Mouse (Mus musculus): ENCODE measurements around the gene 4930556J24Rik. TPM values are rescaled to one million over a fixed set of nuclear protein-coding genes. Genes with fewer than 3 reads are reported as not detected.
"Not testable (repeated sequence)": the region's sequence is repeated elsewhere in the genome, so short reads cannot be mapped to it uniquely, and the experiment has no call there.

The 4930556J24Rik gene
- 0.17 TPM in 1 of 2 replicates, not detected in the other for polyA plus RNA-seq (2015; fragmentation: Nextera tagmentation; extraction: Ambion mirVana)

DNA sequence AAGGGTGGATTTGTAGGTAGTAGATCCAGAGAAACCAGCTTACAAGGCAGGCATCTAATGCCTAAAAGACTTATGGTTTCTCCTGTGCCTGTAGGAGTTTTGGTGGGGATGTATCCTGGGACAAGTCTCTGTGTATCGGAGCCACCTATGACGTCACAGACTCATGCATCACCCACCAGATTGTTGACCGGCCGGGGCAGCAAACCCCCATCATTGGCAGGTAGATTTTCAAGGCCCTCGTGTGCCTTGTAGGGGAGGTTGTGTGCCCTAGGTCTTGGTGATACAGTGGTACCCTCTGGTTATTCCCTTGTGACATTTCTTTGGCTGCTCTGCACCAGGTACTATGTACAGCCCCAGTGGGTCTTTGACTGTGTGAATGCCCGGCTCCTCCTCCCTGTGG, at the start of gene 4930556J24Rik:
Gene 4930556J24Rik, minus strand, starts transcription at position 101 of the 400 bp plus-strand sequence.
- H3K4me2 ChIP-seq: no peak within 1 kb of the TSS
- no peak within 1 kb of the TSS for H3K4me3 ChIP-seq
- H3K9me3 ChIP-seq: no peaks in the 10 kb centered on the region
- ATAC-seq (ENCODE audit: insufficient number of reproducible peaks, insufficient read depth, low FRiP score, low TSS enrichment, low read depth): no peak
- no peaks in the 10 kb centered on the region for H3K27me3 ChIP-seq
- no peaks in the 10 kb centered on the region for H3K4me1 ChIP-seq
- H3K27ac ChIP-seq: no peak within 1 kb of the TSS
- 93% methylated on average over 6 of the region's 6 CpGs for WGBS
- H3K9ac ChIP-seq: no peak within 1 kb of the TSS
- H3K36me3 ChIP-seq: peaks cover 96% of the 10 kb centered on the region

GRCm38 (mm10) chr11:4023321-4023720, 46.7 kb upstream of the 4930556J24Rik start:
- Histone ChIP-seq H3K27me3 (no peaks in the 10 kb centered on the region), H3K4me2 (no peak overlapping the region), H3K27ac (no peak overlapping the region), H3K36me3 (no peaks in the 10 kb centered on the region), H3K4me1 (no peaks in the 10 kb centered on the region), H3K9ac (no peak overlapping the region), H3K9me3 (no peaks in the 10 kb centered on the region), H3K4me3 (no peak overlapping the region)
- ATAC-seq (ENCODE audit: insufficient number of reproducible peaks, insufficient read depth, low FRiP score, low TSS enrichment, low read depth): no peak
- 78% methylated on average over 2 of the region's 2 CpGs for WGBS

- ATAC-seq (ENCODE audit: insufficient number of reproducible peaks, insufficient read depth, low FRiP score, low TSS enrichment, low read depth); H3K9ac ChIP-seq; H3K4me1 ChIP-seq; H3K27me3 ChIP-seq; H3K9me3 ChIP-seq; H3K36me3 ChIP-seq; H3K27ac ChIP-seq; H3K4me2 ChIP-seq; H3K4me3 ChIP-seq: not testable (repeated sequence)
- WGBS: 90% methylated on average over 13 of the region's 13 CpGs
Observed at GRCm38 (mm10) chr11:4022111-4022510, 45.5 kb upstream of the 4930556J24Rik start.

- ATAC-seq (ENCODE audit: insufficient number of reproducible peaks, insufficient read depth, low FRiP score, low TSS enrichment, low read depth); H3K4me2 ChIP-seq; H3K4me1 ChIP-seq; H3K9ac ChIP-seq; H3K9me3 ChIP-seq; H3K27ac ChIP-seq; H3K36me3 ChIP-seq; H3K4me3 ChIP-seq; H3K27me3 ChIP-seq: not testable (repeated sequence)
- 86% methylated on average over 14 of the region's 14 CpGs for WGBS
Observed at GRCm38 (mm10) chr11:4015796-4016195, 39.2 kb upstream of the 4930556J24Rik start.

GRCm38 (mm10) chr11:4012616-4013015, 36.0 kb upstream of the 4930556J24Rik start:
- no peak for ATAC-seq (ENCODE audit: insufficient number of reproducible peaks, insufficient read depth, low FRiP score, low TSS enrichment, low read depth)
- peaks cover 5% of the 10 kb centered on the region; the same call in 1 of the 2 replicates for H3K9me3 ChIP-seq
- no peak overlapping the region for H3K9ac ChIP-seq
- H3K4me1 ChIP-seq: no peaks in the 10 kb centered on the region
- no peaks in the 10 kb centered on the region for H3K27me3 ChIP-seq
- 77% methylated on average over 1 of the region's 1 CpGs for WGBS
- no peaks in the 10 kb centered on the region for H3K36me3 ChIP-seq
- H3K4me2 ChIP-seq: no peak overlapping the region
- no peak overlapping the region for H3K27ac ChIP-seq
- H3K4me3 ChIP-seq: no peak overlapping the region

DNA sequence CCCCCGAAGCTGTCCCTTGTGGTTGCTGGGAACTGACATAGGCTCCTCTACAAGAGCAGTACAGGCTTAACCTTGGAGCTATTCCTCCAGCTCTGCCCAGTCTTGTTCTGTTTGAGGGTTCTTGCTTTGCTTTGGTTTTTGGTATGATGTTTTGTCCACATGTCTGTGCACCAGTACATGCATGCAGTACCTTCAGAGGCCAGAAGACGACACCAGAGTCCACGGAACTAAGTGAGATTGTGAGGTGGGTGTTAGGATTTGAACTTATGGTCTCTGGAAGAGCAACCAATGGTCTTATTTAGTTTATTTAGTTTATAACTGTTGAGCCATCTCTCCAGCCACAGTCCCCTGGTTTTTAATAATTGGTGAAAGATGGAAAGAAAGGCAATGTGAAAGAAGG, 29.9 kb upstream of the 4930556J24Rik start:
- H3K9ac ChIP-seq: no peak overlapping the region
- H3K4me2 ChIP-seq: no peak overlapping the region
- no peaks in the 10 kb centered on the region for H3K9me3 ChIP-seq
- 85% methylated on average over 3 of the region's 3 CpGs for WGBS
- H3K27ac ChIP-seq: no peak overlapping the region
- H3K27me3 ChIP-seq: no peaks in the 10 kb centered on the region
- no peaks in the 10 kb centered on the region for H3K4me1 ChIP-seq
- H3K4me3 ChIP-seq: no peak overlapping the region
- no peaks in the 10 kb centered on the region for H3K36me3 ChIP-seq
- ATAC-seq (ENCODE audit: insufficient number of reproducible peaks, insufficient read depth, low FRiP score, low TSS enrichment, low read depth): no peak

- 63% methylated on average over 5 of the region's 5 CpGs for WGBS
- ATAC-seq (ENCODE audit: insufficient number of reproducible peaks, insufficient read depth, low FRiP score, low TSS enrichment, low read depth): no peak
Observed at GRCm38 (mm10) chr11:4005220-4005805, 28.7 kb upstream of the 4930556J24Rik start.

GRCm38 (mm10) chr11:4001603-4002002, 25.0 kb upstream of the 4930556J24Rik start:
- Histone ChIP-seq H3K27ac (no peak overlapping the region), H3K9ac (no peak overlapping the region), H3K4me2 (no peak overlapping the region), H3K4me1 (peaks cover 10% of the 10 kb centered on the region), H3K36me3 (no peaks in the 10 kb centered on the region), H3K9me3 (no peaks in the 10 kb centered on the region), H3K27me3 (peaks cover 43% of the 10 kb centered on the region), H3K4me3 (no peak overlapping the region)
- ATAC-seq (ENCODE audit: insufficient number of reproducible peaks, insufficient read depth, low FRiP score, low TSS enrichment, low read depth): no peak
- WGBS: 7% methylated on average over 5 of the region's 5 CpGs

More at GRCm38 (mm10) chr11:4005220-4005805, 28.7 kb upstream of the 4930556J24Rik start:
- H3K9ac ChIP-seq: no peak overlapping the region
- H3K36me3 ChIP-seq: no peaks in the 10 kb centered on the region
- H3K27ac ChIP-seq: no peak overlapping the region
- no peaks in the 10 kb centered on the region for H3K4me1 ChIP-seq
- peaks cover 6% of the 10 kb centered on the region for H3K27me3 ChIP-seq
- H3K9me3 ChIP-seq: no peaks in the 10 kb centered on the region
- H3K4me2 ChIP-seq: no peak overlapping the region
- no peak overlapping the region for H3K4me3 ChIP-seq

DNA sequence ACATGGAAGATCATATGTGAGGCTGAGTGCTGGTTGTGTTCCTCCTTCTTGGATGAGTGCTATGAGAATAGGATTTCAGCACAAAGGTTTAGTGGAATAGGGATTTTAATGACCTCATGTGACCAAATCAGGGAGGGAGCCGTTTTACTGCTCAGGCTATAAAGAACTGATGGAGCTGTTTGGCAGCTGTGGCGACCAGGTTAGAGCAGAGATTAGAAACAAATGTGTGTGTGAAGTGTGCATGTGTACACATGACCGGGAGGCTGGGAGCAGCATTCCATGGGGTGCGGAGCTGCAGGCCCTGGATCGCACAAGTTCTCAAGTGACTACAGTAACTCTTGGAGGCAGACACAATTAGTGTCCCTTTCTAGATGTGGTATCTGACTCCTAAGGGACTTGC, 23.0 kb upstream of the 4930556J24Rik start:
- Histone ChIP-seq H3K9me3 (no peaks in the 10 kb centered on the region), H3K36me3 (no peaks in the 10 kb centered on the region), H3K27me3 (peaks cover 51% of the 10 kb centered on the region), H3K27ac (no peak overlapping the region), H3K4me2 (no peak overlapping the region), H3K9ac (no peak overlapping the region), H3K4me3 (no peak overlapping the region), H3K4me1 (peaks cover 10% of the 10 kb centered on the region)
- WGBS: 39% methylated on average over 5 of the region's 5 CpGs
- ATAC-seq (ENCODE audit: insufficient number of reproducible peaks, insufficient read depth, low FRiP score, low TSS enrichment, low read depth): no peak

GRCm38 (mm10) chr11:3997978-3998720, 21.6 kb upstream of the 4930556J24Rik start:
- no peaks in the 10 kb centered on the region for H3K9me3 ChIP-seq
- peak overlapping the region; percentile 65 for H3K4me2 ChIP-seq
- no peak overlapping the region for H3K27ac ChIP-seq
- peak overlapping the region; percentile 39 for H3K4me3 ChIP-seq
- H3K27me3 ChIP-seq: peaks cover 51% of the 10 kb centered on the region
- H3K9ac ChIP-seq: peak overlapping the region; percentile 52
- no peak for ATAC-seq (ENCODE audit: insufficient number of reproducible peaks, insufficient read depth, low FRiP score, low TSS enrichment, low read depth)
- 5% methylated on average over 66 of the region's 66 CpGs for WGBS
- H3K36me3 ChIP-seq: no peaks in the 10 kb centered on the region
- H3K4me1 ChIP-seq: peaks cover 10% of the 10 kb centered on the region

DNA sequence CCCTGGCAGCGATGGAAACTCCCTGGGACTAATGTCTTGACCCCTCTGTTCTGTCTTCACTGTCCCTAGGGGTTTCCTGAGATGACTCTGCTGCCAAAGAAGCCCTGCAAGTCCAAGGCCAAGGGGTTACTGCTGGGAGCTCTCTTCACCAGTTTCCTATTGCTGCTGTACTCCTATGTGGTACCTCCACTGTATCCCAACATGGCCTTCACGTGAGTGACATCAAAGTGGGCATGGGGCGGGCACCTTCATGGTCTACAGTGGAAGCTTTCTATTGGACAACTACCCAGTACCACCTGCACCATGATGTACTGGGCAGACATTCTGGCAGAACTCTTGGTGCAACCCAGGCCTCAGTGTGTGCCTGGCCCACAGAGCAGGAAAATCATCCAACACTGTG, 20.3 kb upstream of the 4930556J24Rik start:
- H3K27me3 ChIP-seq: peaks cover 58% of the 10 kb centered on the region
- H3K4me1 ChIP-seq: peaks cover 10% of the 10 kb centered on the region
- WGBS: 87% methylated on average over 3 of the region's 3 CpGs
- H3K9me3 ChIP-seq: no peaks in the 10 kb centered on the region
- no peaks in the 10 kb centered on the region for H3K36me3 ChIP-seq
- ATAC-seq (ENCODE audit: insufficient number of reproducible peaks, insufficient read depth, low FRiP score, low TSS enrichment, low read depth): no peak
- H3K4me3 ChIP-seq: no peak overlapping the region
- H3K4me2 ChIP-seq: no peak overlapping the region
- no peak overlapping the region for H3K9ac ChIP-seq
- H3K27ac ChIP-seq: no peak overlapping the region

GRCm38 (mm10) chr11:3995511-3995910, 18.9 kb upstream of the 4930556J24Rik start:
- ATAC-seq (ENCODE audit: insufficient number of reproducible peaks, insufficient read depth, low FRiP score, low TSS enrichment, low read depth): no peak
- peaks cover 10% of the 10 kb centered on the region for H3K4me1 ChIP-seq
- H3K4me2 ChIP-seq: no peak overlapping the region
- no peaks in the 10 kb centered on the region for H3K36me3 ChIP-seq
- no peaks in the 10 kb centered on the region for H3K9me3 ChIP-seq
- peaks cover 54% of the 10 kb centered on the region for H3K27me3 ChIP-seq
- H3K9ac ChIP-seq: no peak overlapping the region
- H3K4me3 ChIP-seq: no peak overlapping the region
- 77% methylated on average over 5 of the region's 5 CpGs for WGBS
- H3K27ac ChIP-seq: no peak overlapping the region
